ENCODE assay signal across 10 mouse cellular contexts in genomic region chr3:122119733-122120132, GRCm38 (mm10).
DNase-seq lines count a peak whose midpoint lies in the region; ATAC-seq and TF ChIP-seq lines count a peak whose summit lies in the region.
"Had no signal": no experiment of that assay in that cellular context is flagged by ENCODE, and none has a peak within 500 bp of the region (broad histone marks: within the 10 kb centered on the region; RNA-seq: fewer than 3 reads in every experiment).

No protein-coding gene starts in this region.

- H3K27me3 ChIP-seq in heart, embryonic 13.5 days (replicated peaks) = no peaks in the 10 kb centered on the region
- H3K27me3 ChIP-seq in lung, postnatal 0 days (replicated peaks; ENCODE audit: insufficient read depth, low read length) = no peaks in the 10 kb centered on the region
- no peaks in the 10 kb centered on the region for H3K27me3 ChIP-seq in intestine, embryonic 16.5 days (replicated peaks; ENCODE audit: control insufficient read depth, insufficient read depth, low read length)
- H3K27me3 ChIP-seq in stomach, embryonic 16.5 days (ENCODE audit: control insufficient read depth, insufficient read depth, low read length) = no peaks in the 10 kb centered on the region

- no peak overlapping the region for H3K4me2 ChIP-seq in heart, embryonic 13.5 days
- H3K4me2 ChIP-seq in lung, postnatal 0 days (replicated peaks; ENCODE audit: low read depth, low read length) = no peak overlapping the region
- no peak overlapping the region for H3K4me2 ChIP-seq in intestine, embryonic 16.5 days (ENCODE audit: low read depth, low read length)
- no peak overlapping the region for H3K4me2 ChIP-seq in stomach, embryonic 16.5 days (ENCODE audit: low read depth, low read length)

- TF ChIP-seq EP300 in lung, postnatal 0 days (IDR thresholded peaks at IDR 0.05) = no peak

- WGBS in heart, embryonic 13.5 days = 71% methylated on average over 7 of the region's 7 CpGs
- WGBS in lung, postnatal 0 days = 75% methylated on average over 7 of the region's 7 CpGs
- WGBS in intestine, embryonic 16.5 days = 67% methylated on average over 7 of the region's 7 CpGs
- 79% methylated on average over 7 of the region's 7 CpGs for WGBS in stomach, embryonic 16.5 days

- intact Hi-C loops in heart, postnatal 25 days (cut with DNase I) = loop anchor here (1.0 to 5.0 kb wide), 4 partner anchors 12 to 205 kb away; no protein-coding TSS in a partner anchor

- H3K9me3 ChIP-seq in heart, embryonic 13.5 days = no peaks in the 10 kb centered on the region
- no peaks in the 10 kb centered on the region for H3K9me3 ChIP-seq in lung, postnatal 0 days (ENCODE audit: low read length)
- H3K9me3 ChIP-seq in intestine, embryonic 16.5 days (ENCODE audit: control insufficient read depth, low read length) = no peaks in the 10 kb centered on the region
- H3K9me3 ChIP-seq in stomach, embryonic 16.5 days (replicated peaks; ENCODE audit: control insufficient read depth, low read length) = no peaks in the 10 kb centered on the region

- DNase-seq in heart, postnatal 25 days (ENCODE audit: low spot score) = no peak
- no peak for DNase-seq in lung, postnatal 0 days (ENCODE audit: low spot score)
- DNase-seq in lung, postnatal 4 days = no peak
- DNase-seq in retina, postnatal 1 day = no peak
- DNase-seq in urinary bladder, adult 18-20 months (ENCODE audit: low spot score in 2 of 2) = no peak

- H3K4me3 ChIP-seq in heart, embryonic 13.5 days = no peak overlapping the region
- no peak overlapping the region for H3K4me3 ChIP-seq in lung, postnatal 0 days (ENCODE audit: low read depth, low read length)
- no peak overlapping the region for H3K4me3 ChIP-seq in intestine, embryonic 16.5 days (ENCODE audit: low read length)
- H3K4me3 ChIP-seq in stomach, embryonic 16.5 days (replicated peaks; ENCODE audit: low read length) = no peak overlapping the region

- H3K36me3 ChIP-seq in heart, embryonic 13.5 days = no peaks in the 10 kb centered on the region
- H3K36me3 ChIP-seq in lung, postnatal 0 days (ENCODE audit: insufficient read depth, low read length) = no peaks in the 10 kb centered on the region
- no peaks in the 10 kb centered on the region for H3K36me3 ChIP-seq in intestine, embryonic 16.5 days (ENCODE audit: control insufficient read depth, insufficient read depth, low read length)
- no peaks in the 10 kb centered on the region for H3K36me3 ChIP-seq in stomach, embryonic 16.5 days (ENCODE audit: control insufficient read depth, insufficient read depth, low read length)

- peak overlapping the region; percentile 49 for H3K27ac ChIP-seq in heart, embryonic 13.5 days (replicated peaks)
- H3K27ac ChIP-seq in lung, postnatal 0 days (ENCODE audit: low read length) = peak overlapping the region; percentile 78
- peak overlapping the region; percentile 37 for H3K27ac ChIP-seq in intestine, embryonic 16.5 days (ENCODE audit: low read length)
- H3K27ac ChIP-seq in stomach, embryonic 16.5 days (ENCODE audit: low read length) = peak overlapping the region; percentile 4; the same call in 1 of the 2 replicates
- H3K27ac ChIP-seq: liver, embryonic 14.5 days had no signal

- H3K4me1 ChIP-seq in heart, embryonic 13.5 days = peaks cover 35% of the 10 kb centered on the region
- H3K4me1 ChIP-seq in lung, postnatal 0 days (ENCODE audit: insufficient read depth, low read depth, low read length) = peaks cover 20% of the 10 kb centered on the region
- H3K4me1 ChIP-seq in intestine, embryonic 16.5 days (ENCODE audit: control insufficient read depth, insufficient read depth, low read length) = peaks cover 11% of the 10 kb centered on the region; the same call in 1 of the 2 replicates
- H3K4me1 ChIP-seq in stomach, embryonic 16.5 days (ENCODE audit: control insufficient read depth, insufficient read depth, low read length) = peaks cover 18% of the 10 kb centered on the region

- peak; percentile 52 for TF ChIP-seq CTCF in lung, postnatal 0 days (IDR thresholded peaks at IDR 0.05)

- ATAC-seq in heart, embryonic 13.5 days (ENCODE audit: extremely low read depth, insufficient number of reproducible peaks, low FRiP score, low TSS enrichment) = no peak
- ATAC-seq in lung, postnatal 0 days = no peak
- no peak for ATAC-seq in intestine, embryonic 16.5 days
- no peak for ATAC-seq in stomach, embryonic 16.5 days (ENCODE audit: insufficient read depth, low FRiP score)
- ATAC-seq: CD4-positive, CD25-positive, alpha-beta regulatory T cell, adult 4 months had no signal

- H3K9ac ChIP-seq in heart, embryonic 13.5 days = no peak overlapping the region
- no peak overlapping the region for H3K9ac ChIP-seq in lung, postnatal 0 days (replicated peaks; ENCODE audit: low read depth)
- no peak overlapping the region for H3K9ac ChIP-seq in intestine, embryonic 16.5 days (ENCODE audit: low read depth, low read length)
- H3K9ac ChIP-seq in stomach, embryonic 16.5 days (ENCODE audit: low read length) = no peak overlapping the region
- H3K9ac ChIP-seq: liver, embryonic 14.5 days had no signal

Comparison
In these comparisons a context has a peak if more than half of its experiments do, and no peak if none do; other contexts are left out.
1. H3K27ac ChIP-seq: peak in every context shown above with its lines; median percentile 78 in lung, postnatal 0 days; 49 in heart, embryonic 13.5 days; 37 in intestine, embryonic 16.5 days; 4 in stomach, embryonic 16.5 days.